In genomic region chr11:68622751-68623150, GRCm38 (mm10) we compare ENCODE assay signal across 8 mouse cellular contexts. TPM values are rescaled to one million over a fixed set of nuclear protein-coding genes. Genes with fewer than 3 reads are reported as not detected.
DNase-seq lines count a peak whose midpoint lies in the region; ATAC-seq and TF ChIP-seq lines count a peak whose summit lies in the region.

No protein-coding gene starts in this region.

- peak; percentile 35 for DNase-seq in adrenal gland, postnatal 10 days
- no peak for DNase-seq in adrenal gland, postnatal 4 days (ENCODE audit: low spot score in 2 of 2)
- DNase-seq in lung, embryonic 14.5 days = peak; percentile 83
- DNase-seq in lung, postnatal 25 days (ENCODE audit: low spot score) = no peak
- no peak for DNase-seq in limb, embryonic 10.5 days (ENCODE audit: low spot score)
- DNase-seq in embryo, embryonic 9.5 days (ENCODE audit: extremely low spot score) = no peak
- no peak for DNase-seq in spleen, adult 18-20 months

- H3K9me3 ChIP-seq in lung, embryonic 14.5 days (ENCODE audit: low read depth, low read length) = no peaks in the 10 kb centered on the region
- H3K9me3 ChIP-seq in limb, embryonic 10.5 days (replicated peaks) = no peaks in the 10 kb centered on the region
- no peaks in the 10 kb centered on the region for H3K9me3 ChIP-seq in stomach, embryonic 14.5 days (ENCODE audit: control insufficient read depth, low read depth, low read length)

- H3K9ac ChIP-seq in lung, embryonic 14.5 days = no peak overlapping the region
- H3K9ac ChIP-seq in stomach, embryonic 14.5 days (replicated peaks; ENCODE audit: low read depth, low read length) = no peak overlapping the region

- TF ChIP-seq CTCF in lung, embryonic 14.5 days (IDR thresholded peaks at IDR 0.05; ENCODE audit: low read depth) = no peak

- WGBS in lung, embryonic 14.5 days = 30% methylated on average over 9 of the region's 9 CpGs
- 57% methylated on average over 9 of the region's 9 CpGs for WGBS in limb, embryonic 10.5 days
- 31% methylated on average over 9 of the region's 9 CpGs for WGBS in stomach, embryonic 14.5 days

- H3K36me3 ChIP-seq in lung, embryonic 14.5 days (ENCODE audit: insufficient read depth) = no peaks in the 10 kb centered on the region
- H3K36me3 ChIP-seq in limb, embryonic 10.5 days = no peaks in the 10 kb centered on the region
- H3K36me3 ChIP-seq in stomach, embryonic 14.5 days (ENCODE audit: control insufficient read depth, insufficient read depth, low read length) = no peaks in the 10 kb centered on the region

- H3K4me2 ChIP-seq in lung, embryonic 14.5 days = peak overlapping the region; percentile 52
- peak overlapping the region; percentile 17 for H3K4me2 ChIP-seq in stomach, embryonic 14.5 days (replicated peaks; ENCODE audit: low read depth, low read length)

- H3K4me3 ChIP-seq in lung, embryonic 14.5 days (ENCODE audit: low read depth, low read length) = no peak overlapping the region
- peak overlapping the region; percentile 50; the same call in 1 of the 2 replicates for H3K4me3 ChIP-seq in limb, embryonic 10.5 days
- H3K4me3 ChIP-seq in stomach, embryonic 14.5 days (ENCODE audit: low read depth, low read length) = no peak overlapping the region

- peak overlapping the region; percentile 94 for H3K27ac ChIP-seq in lung, embryonic 14.5 days (ENCODE audit: low read depth)
- peak overlapping the region; percentile 75 for H3K27ac ChIP-seq in limb, embryonic 10.5 days
- H3K27ac ChIP-seq in stomach, embryonic 14.5 days (ENCODE audit: low read length) = peak overlapping the region; percentile 87

- H3K27me3 ChIP-seq in lung, embryonic 14.5 days (ENCODE audit: insufficient read depth, low read length) = no peaks in the 10 kb centered on the region
- no peaks in the 10 kb centered on the region for H3K27me3 ChIP-seq in limb, embryonic 10.5 days (ENCODE audit: low read depth, poor library complexity, severe bottlenecking)
- H3K27me3 ChIP-seq in stomach, embryonic 14.5 days (ENCODE audit: control insufficient read depth, insufficient read depth, low read length) = no peaks in the 10 kb centered on the region

- no peak for ATAC-seq in lung, embryonic 14.5 days (ENCODE audit: insufficient read depth)
- ATAC-seq in stomach, embryonic 14.5 days (ENCODE audit: insufficient number of reproducible peaks, insufficient read depth, low FRiP score, low read depth) = no peak

- peaks cover 21% of the 10 kb centered on the region for H3K4me1 ChIP-seq in lung, embryonic 14.5 days (ENCODE audit: insufficient read depth)
- H3K4me1 ChIP-seq in limb, embryonic 10.5 days = peaks cover 26% of the 10 kb centered on the region
- H3K4me1 ChIP-seq in stomach, embryonic 14.5 days (ENCODE audit: control insufficient read depth, insufficient read depth, low read length) = peaks cover 12% of the 10 kb centered on the region

RNA-seq across cellular contexts. Expression of gene Ccdc42, which starts 35.9 kb away (rescaled TPM):
- total RNA-seq in adrenal gland, postnatal 10 days (2021) = under 1 TPM in 1 of 2 experiments, not detected in 1; 0.72 TPM
- under 1 TPM in 1 of 2 experiments, not detected in 1; 0.53 TPM for total RNA-seq in adrenal gland, postnatal 4 days (2021)
- polyA plus RNA-seq in lung, embryonic 14.5 days (2014; fragmentation: Nextera tagmentation; extraction: Ambion mirVana) = 0.70 and 1.2 TPM in 2 replicates
- polyA plus RNA-seq in limb, embryonic 10.5 days (2016; fragmentation: Nextera tagmentation; extraction: Ambion mirVana) = 0.64 and 0.89 TPM in 2 replicates
- 0.34 TPM in 1 of 2 replicates, not detected in the other for polyA plus RNA-seq in stomach, embryonic 14.5 days (2014; fragmentation: Nextera tagmentation; extraction: Ambion mirVana)

Comparison
In these comparisons a context has a peak if more than half of its experiments do, and no peak if none do; other contexts are left out.
1. DNase-seq: peak in adrenal gland, postnatal 10 days (single experiment) and lung, embryonic 14.5 days (single experiment); none in adrenal gland, postnatal 4 days (0 of 2), lung, postnatal 25 days (single experiment), limb, embryonic 10.5 days (single experiment), embryo, embryonic 9.5 days (single experiment) and spleen, adult 18-20 months (0 of 2).
2. Peak in every context shown above with its lines, with median percentiles within 50 percentile points of each other: H3K27ac ChIP-seq.